Mouse (Mus musculus) bone marrow, adult 2 months (tissue): ENCODE measurements at regions not wholly inside any gene's neighbourhood (a gene's known extent, or its start where the extent isn't known, plus 50 kb on each side); places are given as distances from the start of the nearest gene placed in this dataset.

Source experiments
- H3K27ac ChIP-seq: fragments of 200-500 bp; 2 replicates; pipeline ENCODE4 v1.5.1; 2012; ENCODE audit warnings: low read depth, mild to moderate bottlenecking, control low read depth, inconsistent platforms, low read length; ENCODE audit not compliant: control insufficient read depth, poor library complexity, insufficient read depth
- H3K4me1 ChIP-seq: fragments of 200-500 bp; 2 replicates; pipeline ENCODE4 v1.6.1; 2011; ENCODE audit warnings: low read length; ENCODE audit not compliant: control insufficient read depth, insufficient read depth
- H3K4me3 ChIP-seq: fragments of 200-500 bp; replicated peaks from 2 replicates; pipeline ENCODE3; 2011; ENCODE audit warnings: mild to moderate bottlenecking, low read depth, low read length, control low read depth; ENCODE audit not compliant: control insufficient read depth
- CTCF ChIP-seq: fragments of 200-500 bp; IDR thresholded peaks from 2 replicates; pipeline ENCODE4 v1.5.1; 2011; ENCODE audit warnings: low read length, control low read depth; ENCODE audit not compliant: control insufficient read depth, insufficient read depth
- POLR2A ChIP-seq: fragments of 200-500 bp; IDR thresholded peaks from 2 replicates; pipeline ENCODE4 v1.6.1; 2011; ENCODE audit warnings: low read depth, mild to moderate bottlenecking, control low read depth, low read length, borderline replicate concordance; ENCODE audit not compliant: control insufficient read depth
- WGBS: fragments of 180-500 bp; shearing (Covaris S2); methylation state at CpG from one replicate; pipeline ENCODE4 v1.1.7; 2018; 5-methylcytosine and 5-hydroxymethylcytosine counted together

DNA sequence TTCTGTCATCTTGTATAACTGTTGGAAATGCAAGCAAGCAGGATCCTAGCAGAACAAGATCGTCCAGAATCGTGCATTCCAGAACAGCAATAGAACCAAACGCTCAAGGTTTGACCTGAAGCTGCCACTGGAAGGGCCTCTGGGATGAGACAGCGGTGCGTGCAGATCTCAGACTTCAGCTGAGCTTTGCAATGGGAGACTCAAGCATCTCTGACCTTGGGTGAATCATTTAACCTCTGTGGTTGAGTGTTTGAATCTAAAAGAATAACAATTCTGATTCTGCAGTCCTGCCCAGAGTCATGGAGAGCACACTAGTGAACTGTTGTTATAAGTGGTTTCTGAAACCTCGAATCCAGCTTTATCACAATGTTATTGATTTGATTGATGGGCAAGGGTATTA, 159.4 kb upstream of the Lef1 start:
- H3K4me3 ChIP-seq = no peak overlapping the region
- H3K4me1 ChIP-seq = no peaks in the 10 kb centered on the region
- WGBS = 82% methylated on average over 6 of the region's 6 CpGs
- H3K27ac ChIP-seq = no peak overlapping the region
- TF ChIP-seq CTCF = no peak
- no peak for TF ChIP-seq POLR2A

DNA sequence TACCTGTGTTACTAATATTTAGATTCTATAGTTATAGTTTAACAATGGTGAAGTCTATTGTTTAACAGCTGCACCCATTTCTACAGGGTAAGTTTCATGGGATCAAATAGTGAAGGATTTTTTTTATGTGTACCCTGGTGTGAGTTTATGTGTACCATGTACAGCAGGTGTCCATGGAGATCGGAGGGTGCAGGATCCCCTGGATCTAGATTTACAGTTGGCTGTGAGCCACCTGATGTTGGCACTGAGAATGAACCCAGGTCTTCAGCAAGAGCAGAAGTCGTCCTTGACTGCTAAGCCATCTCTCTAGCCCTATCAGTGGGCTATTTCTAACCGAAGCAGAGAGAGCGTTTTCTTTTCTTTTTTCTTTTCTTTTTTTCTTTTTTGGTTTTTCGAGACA, 162.4 kb upstream of the Lef1 start:
- WGBS = 72% methylated on average over 5 of the region's 5 CpGs
- TF ChIP-seq CTCF (no peak), POLR2A (no peak)
- H3K4me1 ChIP-seq = no peaks in the 10 kb centered on the region; the same call in 1 of the 2 replicates
- no peak overlapping the region for H3K4me3 ChIP-seq
- H3K27ac ChIP-seq = no peak overlapping the region

DNA sequence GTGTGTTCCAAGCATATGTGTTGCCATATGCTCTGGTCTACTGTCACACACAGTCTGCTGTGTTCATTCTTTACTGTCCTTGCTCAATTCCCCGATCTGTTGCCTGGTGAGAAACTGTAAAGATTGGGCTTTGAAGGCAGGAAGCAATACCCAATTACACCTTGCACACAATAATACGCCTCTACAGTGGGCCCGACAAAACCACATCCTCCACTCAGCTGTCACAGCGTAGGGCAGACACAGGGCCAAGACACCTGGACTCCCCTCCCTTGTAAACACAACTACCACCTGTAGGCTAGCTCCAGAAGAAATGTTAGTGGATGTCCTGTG, 163.0 kb upstream of the Lef1 start:
- WGBS = 4% methylated on average over 4 of the region's 4 CpGs
- Histone ChIP-seq H3K4me1 (no peaks in the 10 kb centered on the region; the same call in 1 of the 2 replicates), H3K27ac (no peak overlapping the region), H3K4me3 (no peak overlapping the region)
- TF ChIP-seq CTCF = no peak
- TF ChIP-seq POLR2A = no peak

GRCm38 (mm10) chr3:130946576-130947276, 163.5 kb upstream of the Lef1 start:
- TF ChIP-seq CTCF = no peak
- TF ChIP-seq POLR2A = no peak
- Histone ChIP-seq H3K27ac (no peak overlapping the region), H3K4me3 (no peak overlapping the region), H3K4me1 (no peaks in the 10 kb centered on the region; the same call in 1 of the 2 replicates)
- 66% methylated on average over 14 of the region's 14 CpGs for WGBS

DNA sequence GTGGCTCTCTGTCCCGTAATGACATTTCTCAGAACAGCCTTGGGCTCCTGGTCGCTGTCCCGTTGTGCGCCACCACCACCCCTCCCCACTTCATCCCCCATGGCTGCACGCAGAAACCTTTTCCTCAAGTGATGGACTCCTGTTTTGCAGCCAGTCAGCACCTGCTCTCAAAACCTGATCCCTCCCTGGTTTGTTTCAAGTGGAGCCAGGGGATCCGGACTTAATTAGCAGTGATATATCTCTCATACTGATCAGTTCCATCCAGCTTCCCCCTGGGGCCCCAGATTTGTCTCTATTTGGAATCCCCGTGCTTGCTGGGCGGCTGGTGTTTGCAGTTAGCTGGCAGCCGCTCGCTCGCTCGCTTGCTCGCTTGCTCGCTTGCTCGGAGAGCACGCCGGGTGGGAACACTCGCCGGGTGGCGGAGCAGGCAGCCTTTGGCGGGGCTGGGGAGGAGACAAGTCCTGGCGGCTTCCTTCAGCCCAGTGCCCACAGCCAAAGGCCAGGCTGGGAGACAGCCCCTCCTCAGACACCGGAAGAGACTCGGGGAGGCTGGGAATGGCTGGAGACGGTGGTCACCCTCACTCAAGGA, 164.3 kb upstream of the Lef1 start:
- no peak overlapping the region for H3K27ac ChIP-seq
- TF ChIP-seq POLR2A = no peak
- TF ChIP-seq CTCF = no peak
- H3K4me3 ChIP-seq = no peak overlapping the region
- H3K4me1 ChIP-seq = no peaks in the 10 kb centered on the region; the same call in 1 of the 2 replicates
- WGBS = 3% methylated on average over 25 of the region's 25 CpGs

DNA sequence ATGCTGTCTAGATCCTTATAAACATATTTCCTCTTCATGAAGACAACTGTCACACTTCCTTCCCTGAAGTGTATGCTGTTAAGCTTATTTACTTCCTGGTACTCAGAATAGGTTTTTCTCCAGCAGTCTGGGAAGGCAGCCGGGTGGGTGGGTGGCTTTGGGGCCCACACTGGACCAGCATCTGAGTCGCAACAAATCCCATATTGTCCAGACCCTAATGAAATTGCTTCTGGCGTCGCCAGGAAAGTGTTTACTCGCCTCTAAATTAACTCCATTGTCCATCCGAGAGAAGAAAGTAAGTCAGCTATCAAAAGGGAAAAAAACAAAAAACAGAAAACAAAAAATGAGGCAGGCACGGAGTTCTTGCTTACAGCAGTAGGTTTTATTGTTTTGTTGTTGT, 164.9 kb upstream of the Lef1 start:
- 34% methylated on average over 7 of the region's 7 CpGs for WGBS
- Histone ChIP-seq H3K4me3 (no peak overlapping the region), H3K27ac (no peak overlapping the region), H3K4me1 (no peaks in the 10 kb centered on the region; the same call in 1 of the 2 replicates)
- no peak for TF ChIP-seq POLR2A

- Histone ChIP-seq H3K4me1 (no peaks in the 10 kb centered on the region; the same call in 1 of the 2 replicates), H3K27ac (no peak overlapping the region), H3K4me3 (no peak overlapping the region)
- no peak for TF ChIP-seq POLR2A
- no peak for TF ChIP-seq CTCF
- WGBS = 84% methylated on average over 6 of the region's 6 CpGs
Measured at GRCm38 (mm10) chr3:130944241-130944640, 166.0 kb upstream of the Lef1 start.

GRCm38 (mm10) chr3:130942947-130943630, 167.2 kb upstream of the Lef1 start:
- Histone ChIP-seq H3K4me3 (no peak overlapping the region), H3K4me1 (no peaks in the 10 kb centered on the region; the same call in 1 of the 2 replicates), H3K27ac (no peak overlapping the region)
- no peak for TF ChIP-seq CTCF
- no peak for TF ChIP-seq POLR2A
- 77% methylated on average over 8 of the region's 8 CpGs for WGBS

DNA sequence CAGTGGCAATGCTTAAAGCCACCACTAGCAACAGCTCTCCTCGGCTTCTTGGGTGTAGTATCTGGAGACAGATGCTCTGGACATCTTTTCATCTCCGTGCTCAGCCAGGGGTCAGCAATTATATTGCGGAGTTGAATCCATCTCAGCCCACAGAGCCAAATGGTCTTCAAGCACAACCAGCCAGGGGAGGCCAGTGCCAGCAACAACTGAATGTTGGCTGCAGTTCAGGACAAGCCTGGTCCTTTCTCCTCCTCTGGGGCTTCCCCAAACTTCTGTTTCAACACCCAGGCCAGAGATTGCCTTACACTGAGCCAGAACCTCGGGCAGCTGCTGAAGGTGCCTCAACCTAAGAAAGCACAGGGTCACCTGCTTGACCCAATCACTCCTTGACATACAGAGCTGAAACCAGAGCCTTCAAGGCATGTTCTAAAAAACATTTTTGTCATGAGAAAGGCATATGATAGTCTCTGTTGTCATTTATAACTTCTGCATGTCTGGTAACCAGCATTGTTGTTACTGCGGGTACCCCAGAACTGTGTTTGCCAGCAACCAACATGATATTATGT, 169.9 kb upstream of the Lef1 start:
- 71% methylated on average over 5 of the region's 5 CpGs for WGBS
- Histone ChIP-seq H3K27ac (no peak overlapping the region), H3K4me3 (no peak overlapping the region), H3K4me1 (no peaks in the 10 kb centered on the region)
- no peak for TF ChIP-seq CTCF
